Mouse (Mus musculus) stomach, postnatal 0 days (tissue): ENCODE measurements around the gene BC061237. TPM values are rescaled to one million over a fixed set of nuclear protein-coding genes. Genes with fewer than 3 reads are reported as not detected.
"Not testable (repeated sequence)": the region's sequence is repeated elsewhere in the genome, so short reads cannot be mapped to it uniquely, and the experiment has no call there.

ENCODE experiments used
- ATAC-seq: fragments of 200-750 bp; cut with Nextera tagmentation; 2 replicates; pipeline ENCODE4 v1.8.0; 2017; ENCODE audit not compliant: low FRiP score, low TSS enrichment
- DNase-seq: peaks from one replicate; pipeline ENCODE4 v3.0.0-alpha.2; 2016; ENCODE audit warnings: low spot score
- H3K27ac ChIP-seq: fragments of 300-500 bp; sonication (generic); replicated peaks from 2 replicates; pipeline ENCODE4 v1.5.1; 2014; ENCODE audit warnings: mild to moderate bottlenecking, control low read depth
- H3K27me3 ChIP-seq: fragments of 300-500 bp; sonication (generic); 2 replicates; pipeline ENCODE4 v1.6.1; 2014; ENCODE audit warnings: low read length; ENCODE audit not compliant: control insufficient read depth, insufficient read depth
- H3K36me3 ChIP-seq: fragments of 300-500 bp; sonication (generic); 2 replicates; pipeline ENCODE4 v1.6.1; 2014; ENCODE audit warnings: low read length, mixed read lengths; ENCODE audit not compliant: control insufficient read depth, insufficient read depth
- H3K4me1 ChIP-seq: fragments of 300-500 bp; sonication (generic); replicated peaks from 2 replicates; pipeline ENCODE4 v1.6.1; 2014; ENCODE audit warnings: antibody characterized with exemption; ENCODE audit not compliant: control insufficient read depth, insufficient read depth
- H3K4me2 ChIP-seq: fragments of 300-500 bp; sonication (generic); replicated peaks from 2 replicates; pipeline ENCODE4 v1.6.1; 2014; ENCODE audit warnings: low read depth, mild to moderate bottlenecking, control low read depth, moderate library complexity
- H3K4me3 ChIP-seq: fragments of 300-500 bp; sonication (generic); 2 replicates; pipeline ENCODE4 v1.5.1; 2014; ENCODE audit warnings: low read depth, low read length, control low read depth
- H3K9ac ChIP-seq: fragments of 300-500 bp; sonication (generic); 2 replicates; pipeline ENCODE4 v1.6.1; 2014; ENCODE audit warnings: mild to moderate bottlenecking, low read length, control low read depth, mixed read lengths
- H3K9me3 ChIP-seq: fragments of 300-500 bp; sonication (generic); 2 replicates; pipeline ENCODE4 v1.6.1; 2016; ENCODE audit warnings: low read length; ENCODE audit not compliant: control insufficient read depth
- WGBS: fragments of 180-500 bp; shearing (Covaris S2); extraction: QIAGEN DNeasy Blood & Tissue Kit; methylation state at CpG from one replicate; pipeline ENCODE4 v1.1.7; 2014; 5-methylcytosine and 5-hydroxymethylcytosine counted together
- polyA plus RNA-seq: library from polyadenylated mRNA; unstranded; fragments of >200 nt; fragmentation: Nextera tagmentation; extraction: Ambion mirVana; gene quantifications from 2 replicates; pipeline ENCODE4 v1.2.1, GENCODE M21; 2015

Gene BC061237
- not detected in 2 replicates for polyA plus RNA-seq

DNA sequence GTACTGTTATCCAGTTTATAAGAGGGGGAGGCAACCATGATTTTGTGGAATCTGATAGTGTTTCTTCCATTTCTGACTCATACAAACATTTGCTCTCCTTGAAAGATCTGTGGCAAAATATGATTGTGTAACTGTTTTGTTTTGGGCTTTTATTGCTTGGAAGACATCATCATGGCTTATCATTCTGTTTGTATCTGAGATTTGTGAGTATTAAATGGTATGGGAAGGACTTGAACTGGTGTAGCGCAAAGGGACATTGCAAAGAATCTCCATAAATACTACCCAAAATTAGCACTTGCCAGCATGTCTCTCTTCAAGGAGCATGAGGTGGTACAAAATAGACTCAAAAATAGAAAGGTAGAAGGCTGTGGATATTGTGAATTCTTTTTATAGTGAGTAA lies at the start of gene BC061237:
Gene BC061237 (plus strand): TSS at position 301 of the 400 bp plus-strand sequence.
- not testable (repeated sequence) for H3K4me3 ChIP-seq, DNase-seq, H3K9me3 ChIP-seq, H3K27me3 ChIP-seq, H3K9ac ChIP-seq, H3K4me1 ChIP-seq, H3K4me2 ChIP-seq, H3K27ac ChIP-seq, H3K36me3 ChIP-seq, ATAC-seq
- WGBS, result 86% methylated on average over 1 of the region's 1 CpGs

DNA sequence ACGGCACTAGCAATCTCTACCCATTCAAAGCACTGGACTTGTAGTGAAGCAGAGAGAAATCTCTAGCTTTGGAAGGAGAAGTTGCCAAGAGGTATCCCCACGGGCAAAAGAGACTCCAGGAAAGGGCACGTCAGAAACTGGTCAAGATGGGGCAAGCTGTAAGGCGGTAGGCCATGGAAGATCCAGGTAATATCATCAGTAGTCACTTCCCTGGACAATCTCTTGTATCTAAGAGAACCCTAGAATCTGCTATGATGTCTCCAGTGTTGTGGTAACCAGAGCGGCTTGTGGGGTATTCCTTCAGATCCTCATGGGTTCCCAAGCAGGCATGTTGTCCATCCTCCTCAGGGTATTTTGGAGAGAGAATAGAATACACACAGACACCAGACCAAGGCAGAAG lies 25.7 kb downstream of the BC061237 start, which contains the start of gene Gm17093:
Gene Gm17093 (plus strand): TSS at position 301 of the 400 bp plus-strand sequence.
- H3K27me3 ChIP-seq, ATAC-seq, DNase-seq, H3K9me3 ChIP-seq, H3K36me3 ChIP-seq, H3K27ac ChIP-seq, H3K9ac ChIP-seq, H3K4me1 ChIP-seq, H3K4me2 ChIP-seq, H3K4me3 ChIP-seq: not testable (repeated sequence)
- 83% methylated on average over 5 of the region's 5 CpGs for WGBS

DNA sequence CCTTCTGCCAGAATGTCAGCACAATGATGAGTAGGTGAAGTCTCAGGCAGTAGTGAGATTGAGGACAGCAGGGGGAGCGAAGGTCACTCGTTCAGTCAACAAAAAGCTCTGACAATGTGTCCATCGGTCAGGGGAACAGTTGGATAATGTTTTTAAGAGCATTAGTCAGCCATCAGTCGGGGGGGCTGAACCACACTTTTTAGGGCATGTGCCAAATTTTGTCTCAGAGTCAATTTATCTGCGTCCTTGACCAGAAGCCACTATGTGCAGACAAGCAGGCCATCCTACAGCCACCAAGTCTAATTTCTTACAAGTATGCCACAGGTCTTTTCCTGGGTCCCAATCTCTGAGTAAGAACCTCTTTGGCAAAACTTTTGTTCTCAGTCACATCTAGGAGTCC lies 55.7 kb downstream of the BC061237 start:
- H3K4me2 ChIP-seq, H3K9me3 ChIP-seq, H3K36me3 ChIP-seq, DNase-seq, H3K9ac ChIP-seq, ATAC-seq, H3K27ac ChIP-seq, H3K27me3 ChIP-seq, H3K4me3 ChIP-seq, H3K4me1 ChIP-seq: not testable (repeated sequence)
- 67% methylated on average over 3 of the region's 5 CpGs for WGBS

Other genes with a start within 250 kb of the BC061237 start
- gene Gm8220, start 206.9 kb upstream of the BC061237 start, polyA plus RNA-seq, result not detected in 2 replicates
- not detected in 2 replicates for gene Gm5930, start 153.9 kb upstream of the BC061237 start, polyA plus RNA-seq
- gene Gm8229, start 127.1 kb upstream of the BC061237 start, polyA plus RNA-seq, result not detected in 2 replicates
- gene Gm3371, start 81.8 kb upstream of the BC061237 start, polyA plus RNA-seq, result not detected in 2 replicates
- not detected in 2 replicates for gene Gm8232, start 58.8 kb upstream of the BC061237 start, polyA plus RNA-seq
- not detected in 2 replicates for gene Gm17093, start 25.8 kb downstream of the BC061237 start, polyA plus RNA-seq
- gene Gm8247, start 90.7 kb downstream of the BC061237 start, polyA plus RNA-seq, result not detected in 2 replicates
- gene Gm5624, start 135.5 kb downstream of the BC061237 start, polyA plus RNA-seq, result not detected in 2 replicates
- gene Gm8257, start 214.0 kb downstream of the BC061237 start, polyA plus RNA-seq, result not detected in 2 replicates